Mouse (Mus musculus) Patski (cell line): ENCODE data around the gene Pccb. TPM values are rescaled to one million over a fixed set of nuclear protein-coding genes. Genes with fewer than 3 reads are reported as not detected.

Experiments
- ATAC-seq: fragments of 100-300 bp; one replicate; pipeline ENCODE4 v1.8.0; 2021
- CTCF ChIA-PET: fragments of 350-600 bp; sonication (Branson Sonifier 250); formaldehyde crosslinking; loops from one replicate; lab custom pipeline; 2022; ENCODE audit warnings: inconsistent platforms; lab: Charles Lee
- POLR2A ChIA-PET: fragments of 350-600 bp; sonication (Branson Sonifier 250); formaldehyde crosslinking; loops from one replicate; lab custom pipeline; 2022; ENCODE audit warnings: antibody characterized with exemption, inconsistent platforms; lab: Charles Lee
- DNase-seq: peaks from one replicate; pipeline ENCODE4 v3.0.0-alpha.2; 2011; ENCODE audit warnings: low read depth, low spot score
- H3K27me3 ChIP-seq: fragments of 371-371 bp; one replicate; pipeline ENCODE4 v1.5.1; 2021
- CTCF ChIP-seq: fragments of 100-300 bp; IDR thresholded peaks from one replicate; pipeline ENCODE4 v1.5.1; 2021
- in situ Hi-C: fragments of 300-500 bp; cut with MboI; formaldehyde crosslinking; loops from 3 replicates; pipeline ENCODE4 v1.11.1; 2018; ENCODE audit warnings: low pct_unique_long_range_greater_than_20kb, mixed read lengths
- polyA plus RNA-seq: library from polyadenylated mRNA; unstranded; gene quantifications from one replicate; pipeline ENCODE4 v1.2.3, GENCODE M21; 2021

Pccb gene
- polyA plus RNA-seq, 1 experiment from 2014 or later = 70.8 TPM

DNA sequence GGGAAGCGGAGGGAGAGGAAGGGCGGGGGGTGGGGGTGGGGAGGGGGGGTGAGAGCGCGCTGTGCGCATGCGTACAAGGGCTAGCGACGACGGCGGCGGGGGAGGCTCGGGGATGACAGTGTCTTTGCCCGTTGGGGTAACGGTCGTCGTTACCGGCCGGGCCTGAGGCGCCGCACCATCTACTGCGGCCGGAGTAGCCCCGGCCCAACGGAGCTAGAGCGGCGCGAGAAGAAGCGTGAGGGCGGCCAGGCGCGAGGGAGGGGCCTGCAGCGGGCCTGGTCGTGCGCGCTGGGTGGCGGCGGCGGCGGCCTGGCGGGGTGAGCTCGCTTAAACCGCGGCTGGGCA lies 39.3 kb upstream of the Pccb start, which contains the start of gene Msl2:
Gene Msl2 (plus strand): TSS at position 115 of the 345 bp plus-strand sequence.
- no peak for TF ChIP-seq CTCF
- CTCF ChIA-PET = no interaction called here
- in situ Hi-C loops = no loop called here

DNA sequence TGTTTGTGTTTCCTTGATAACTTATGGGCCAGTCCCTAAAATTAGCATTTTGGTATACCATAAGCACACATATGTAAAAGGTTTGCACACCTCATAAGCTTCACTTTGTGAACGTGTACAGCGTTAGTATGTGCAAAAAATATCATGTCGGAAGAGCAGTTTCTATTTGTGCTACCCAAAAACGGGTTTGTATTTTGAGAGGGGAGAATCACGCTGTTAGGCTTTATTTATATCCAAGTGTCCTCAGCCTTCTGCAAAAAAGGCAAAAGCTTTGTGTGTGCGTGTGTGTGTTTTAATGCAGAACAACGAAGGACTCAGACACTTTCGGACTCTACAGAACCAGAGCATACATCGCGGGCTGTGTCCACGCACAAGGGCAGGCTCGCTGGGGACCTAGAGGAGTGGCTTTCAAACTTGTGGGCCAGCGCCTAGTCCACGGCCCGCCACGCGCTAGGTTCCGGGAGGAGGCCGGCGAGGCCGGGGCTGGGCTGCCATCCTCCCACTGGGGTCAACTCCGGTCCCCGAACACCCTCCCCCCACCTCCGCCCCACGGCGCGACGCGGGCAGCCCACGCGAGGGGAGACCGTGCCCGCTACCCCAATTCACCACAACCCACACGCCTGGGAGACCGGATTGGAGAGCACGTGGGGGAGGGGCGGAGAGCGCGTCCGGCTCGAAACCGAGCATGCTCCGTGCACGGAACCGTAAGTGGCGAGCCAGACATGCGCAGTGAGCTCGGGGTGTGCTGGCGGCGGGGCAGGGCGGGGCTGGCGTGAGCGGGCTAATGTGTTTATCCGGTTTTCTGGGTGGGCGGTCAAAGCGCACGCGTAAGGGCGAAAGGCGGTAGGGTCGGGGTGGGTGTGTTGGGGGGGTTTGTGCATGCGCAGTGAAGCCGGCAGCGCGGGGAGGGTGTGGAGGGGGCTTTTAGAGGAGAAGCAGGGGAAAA lies 38.6 kb upstream of the Pccb start:
- H3K27me3 ChIP-seq = no peaks in the 10 kb centered on the region
- DNase-seq (peak; percentile 95), ATAC-seq (peak; percentile 86)
- ChIA-PET CTCF (interaction anchor here (0.7 kb wide), 1 partner anchor 14 kb away, joined by 3 read pairs; no protein-coding TSS in a partner anchor), POLR2A (interaction anchor here (0.9 to 1.0 kb wide), 2 partner anchors 37 to 38 kb away, joined by 3 to 5 read pairs; partner anchors contain the start of gene Pccb)
- TF ChIP-seq CTCF = no peak
- in situ Hi-C loops = no loop called here

More for the DNA sequence above, 39.3 kb upstream of the Pccb start, which contains the start of gene Msl2:
- ATAC-seq (no peak), DNase-seq (no peak)
- POLR2A ChIA-PET = interaction anchor here (1.0 kb wide), 1 partner anchor 39 kb away, joined by 5 read pairs; the partner anchor contains the start of gene Pccb
- no peaks in the 10 kb centered on the region for H3K27me3 ChIP-seq

GRCm38 (mm10) chr9:101072506-101072905 lies 37.8 kb upstream of the Pccb start:
- in situ Hi-C loops = no loop called here
- no peaks in the 10 kb centered on the region for H3K27me3 ChIP-seq
- ATAC-seq (no peak), DNase-seq (no peak)
- CTCF ChIA-PET = interaction anchor here (0.7 kb wide), 1 partner anchor 13 kb away, joined by 3 read pairs; no protein-coding TSS in a partner anchor
- no peak for TF ChIP-seq CTCF
- POLR2A ChIA-PET = interaction anchor here (0.9 kb wide), 1 partner anchor 36 kb away, joined by 3 read pairs; no protein-coding TSS in a partner anchor

GRCm38 (mm10) chr9:101069781-101070180 lies 35.1 kb upstream of the Pccb start:
- peak; percentile 54 for TF ChIP-seq CTCF
- H3K27me3 ChIP-seq = no peaks in the 10 kb centered on the region
- ChIA-PET CTCF (no interaction called here), POLR2A (interaction anchor here (0.6 kb wide), 2 partner anchors 44 to 1199 kb away, joined by 4 to 5 read pairs; no protein-coding TSS in a partner anchor)
- in situ Hi-C loops = no loop called here
- ATAC-seq = no peak
- DNase-seq = no peak

DNA sequence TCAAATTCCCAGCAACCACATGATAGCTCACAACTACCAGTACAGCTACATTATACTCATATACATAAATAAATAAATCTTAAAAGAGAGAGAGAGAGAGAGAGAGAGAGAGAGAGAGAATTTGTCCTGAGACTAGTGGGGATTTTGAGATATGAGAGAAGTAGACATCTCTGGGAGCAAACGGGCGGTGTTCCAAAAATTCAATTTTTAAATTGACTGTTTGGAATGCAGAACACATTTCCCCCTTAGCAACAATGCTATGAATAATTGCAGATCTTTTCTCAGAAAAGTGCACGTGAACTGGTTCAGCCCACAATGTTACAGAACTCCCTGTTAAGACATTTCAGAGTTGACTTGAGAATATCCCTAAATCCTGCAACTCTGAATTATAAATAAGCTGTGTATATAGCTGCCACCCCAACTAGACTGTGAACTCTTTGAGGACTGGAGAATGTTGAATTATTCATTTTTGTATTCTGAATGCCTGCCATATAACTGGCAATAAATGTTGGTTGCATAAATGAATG lies 30.4 kb upstream of the Pccb start:
- POLR2A ChIA-PET = no interaction called here
- ATAC-seq = no peak

GRCm38 (mm10) chr9:101062253-101062780 lies 27.6 kb upstream of the Pccb start:
- no peaks in the 10 kb centered on the region for H3K27me3 ChIP-seq
- in situ Hi-C loops = no loop called here
- no peak for DNase-seq
- ATAC-seq = no peak
- TF ChIP-seq CTCF = no peak
- POLR2A ChIA-PET = no interaction called here
- CTCF ChIA-PET = interaction anchor here (1.8 kb wide), 1 partner anchor 13 kb away, joined by 4 read pairs; no protein-coding TSS in a partner anchor

More for the DNA sequence above, 30.4 kb upstream of the Pccb start:
- no peak for DNase-seq
- no peak for TF ChIP-seq CTCF
- CTCF ChIA-PET = interaction anchor here (1.7 kb wide), 1 partner anchor 10 kb away, joined by 5 read pairs; no protein-coding TSS in a partner anchor
- no peaks in the 10 kb centered on the region for H3K27me3 ChIP-seq
- in situ Hi-C loops = no loop called here

DNA sequence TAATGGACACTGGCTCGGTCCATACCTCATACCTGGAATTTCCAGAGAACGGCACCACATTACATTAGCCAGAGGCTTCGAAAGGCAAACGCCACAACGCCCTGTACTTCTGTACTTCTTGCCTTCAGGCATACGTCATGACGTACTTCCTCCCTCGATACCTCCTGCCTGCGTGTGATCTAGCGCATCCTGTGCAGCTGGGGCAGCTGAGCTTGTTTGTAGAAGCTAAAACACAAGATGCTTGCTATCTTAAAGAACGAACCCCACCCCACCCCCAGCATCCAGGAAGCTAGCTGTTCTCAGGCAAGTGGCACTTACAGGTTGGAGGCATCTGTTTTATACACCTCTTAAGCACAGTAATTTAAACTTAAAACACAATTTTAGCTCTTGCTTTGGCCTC lies 26.3 kb upstream of the Pccb start:
- DNase-seq (no peak), ATAC-seq (no peak)
- in situ Hi-C loops = no loop called here
- H3K27me3 ChIP-seq = no peaks in the 10 kb centered on the region
- ChIA-PET CTCF (interaction anchor here (1.1 to 1.8 kb wide), 2 partner anchors 9 to 12 kb away, joined by 3 to 4 read pairs; no protein-coding TSS in a partner anchor), POLR2A (no interaction called here)
- TF ChIP-seq CTCF = no peak

DNA sequence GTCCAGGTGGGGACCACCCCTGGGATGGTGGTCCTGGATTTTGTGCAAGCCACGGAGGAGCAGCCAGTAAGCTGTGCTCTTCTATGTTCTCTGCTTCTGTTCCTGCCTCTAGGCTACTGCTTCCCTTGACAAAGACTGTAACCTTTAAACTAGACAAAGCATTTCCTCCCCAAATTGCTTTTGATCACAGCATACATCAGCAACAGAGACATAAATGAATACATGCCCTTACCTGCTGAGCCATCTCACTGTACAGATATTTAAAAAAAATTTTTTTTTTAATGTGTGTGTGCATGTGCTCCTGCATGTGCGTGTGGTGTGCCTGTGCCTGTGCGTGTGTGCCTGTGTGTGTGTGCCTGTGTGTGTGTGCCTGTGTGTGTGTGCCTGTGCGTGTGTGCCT lies 22.5 kb upstream of the Pccb start:
- ChIA-PET CTCF (no interaction called here), POLR2A (no interaction called here)
- no peaks in the 10 kb centered on the region for H3K27me3 ChIP-seq
- TF ChIP-seq CTCF = no peak
- ATAC-seq (no peak), DNase-seq (no peak)
- in situ Hi-C loops = no loop called here

DNA sequence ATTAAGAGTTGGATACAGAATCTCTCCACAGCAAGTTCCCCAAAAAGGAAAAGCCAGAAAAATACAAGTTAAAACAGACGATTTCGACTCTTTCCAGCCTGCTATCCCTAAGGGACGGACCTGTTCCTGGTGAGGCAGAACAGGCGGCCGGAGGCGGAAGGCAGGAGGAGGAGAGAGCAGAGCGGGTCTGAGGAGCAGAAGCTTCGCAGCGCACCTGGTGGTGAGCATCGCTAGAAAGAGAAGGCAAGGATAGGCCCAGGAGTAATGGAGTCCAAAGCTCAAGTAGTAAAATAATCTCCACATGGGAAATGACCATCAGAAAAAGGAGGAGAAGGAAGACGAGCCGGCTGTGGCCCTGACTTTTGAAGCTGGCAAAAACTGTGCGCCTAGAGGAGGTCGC lies 18.6 kb upstream of the Pccb start:
- H3K27me3 ChIP-seq = no peaks in the 10 kb centered on the region
- in situ Hi-C loops = no loop called here
- TF ChIP-seq CTCF = no peak
- ChIA-PET POLR2A (interaction anchor here (1.7 kb wide), 1 partner anchor 16 kb away, joined by 4 read pairs; no protein-coding TSS in a partner anchor), CTCF (interaction anchor here (1.4 kb wide), 1 partner anchor 8 kb away, joined by 3 read pairs; no protein-coding TSS in a partner anchor)
- no peak for DNase-seq
- ATAC-seq = no peak

DNA sequence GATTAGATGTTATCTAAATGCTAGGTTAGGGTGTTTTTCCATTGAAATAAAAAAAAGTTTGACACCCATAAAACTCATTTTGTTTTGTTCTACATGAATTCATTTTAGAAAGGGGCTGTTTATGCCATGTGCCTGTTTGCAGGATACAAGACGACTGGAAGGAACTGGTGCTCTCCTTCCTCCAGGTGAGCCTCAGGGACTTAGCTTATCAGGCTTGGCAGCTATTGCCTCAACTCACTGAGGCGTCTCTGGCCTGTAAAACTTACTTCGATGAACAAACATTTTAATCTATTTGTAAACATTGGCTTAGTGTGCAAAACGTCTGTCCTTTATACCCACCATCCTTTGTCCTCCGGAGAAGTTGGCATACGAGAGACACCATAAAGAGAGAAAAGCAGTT lies 18.0 kb upstream of the Pccb start:
- DNase-seq (no peak), ATAC-seq (no peak)
- in situ Hi-C loops = no loop called here
- no peak for TF ChIP-seq CTCF
- ChIA-PET CTCF (no interaction called here), POLR2A (no interaction called here)
- H3K27me3 ChIP-seq = no peaks in the 10 kb centered on the region
